Mouse (Mus musculus) adrenal gland, postnatal 14 days (tissue): ENCODE measurements around the gene Olfr1251. TPM values are rescaled to one million over a fixed set of nuclear protein-coding genes. Genes with fewer than 3 reads are reported as not detected.
"Not testable (repeated sequence)": the region's sequence is repeated elsewhere in the genome, so short reads cannot be mapped to it uniquely, and the experiment has no call there.

Experiments
- DNase-seq: peaks from one replicate; pipeline ENCODE4 v3.0.0; 2021; ENCODE audit warnings: mixed read lengths
- long read RNA-seq, 2 experiments: library from polyadenylated mRNA; stranded (forward); transcript quantifications; one replicate each; pipeline ENCODE4 v2.0.0; 2021
- total RNA-seq: library from RNA; stranded (reverse); gene quantifications from 2 replicates; pipeline ENCODE4 v1.2.3, GENCODE M21; 2021

Olfr1251 gene
- not detected in 2 replicates for total RNA-seq
- long read RNA-seq, experiment 1: 0 reads
- long read RNA-seq, experiment 2: 0 reads

DNA sequence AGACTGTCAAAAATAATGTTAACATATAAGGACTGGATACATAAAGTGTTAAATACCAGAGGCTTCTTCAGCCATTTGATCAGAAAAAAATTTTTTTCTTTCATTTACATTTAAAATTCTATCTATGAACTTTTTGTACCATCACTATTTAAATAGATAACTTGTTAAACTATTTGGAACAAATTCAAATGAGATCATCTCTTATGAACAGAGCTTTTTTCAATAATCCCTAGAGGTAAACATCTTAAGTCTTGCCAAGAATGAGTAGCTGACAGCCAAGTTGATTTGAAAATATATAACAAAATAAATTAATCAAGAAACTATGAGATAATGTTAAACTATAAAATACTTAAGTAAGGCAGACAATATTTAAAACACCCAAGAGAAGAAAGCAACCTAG lies at the start of gene Olfr1251:
Gene Olfr1251, minus strand, starts transcription at position 101 of the 400 bp plus-strand sequence.
- no peak for DNase-seq

- DNase-seq: no peak
Measured at GRCm38 (mm10) chr2:89691980-89692379, 20.2 kb upstream of the Olfr1251 start.

DNA sequence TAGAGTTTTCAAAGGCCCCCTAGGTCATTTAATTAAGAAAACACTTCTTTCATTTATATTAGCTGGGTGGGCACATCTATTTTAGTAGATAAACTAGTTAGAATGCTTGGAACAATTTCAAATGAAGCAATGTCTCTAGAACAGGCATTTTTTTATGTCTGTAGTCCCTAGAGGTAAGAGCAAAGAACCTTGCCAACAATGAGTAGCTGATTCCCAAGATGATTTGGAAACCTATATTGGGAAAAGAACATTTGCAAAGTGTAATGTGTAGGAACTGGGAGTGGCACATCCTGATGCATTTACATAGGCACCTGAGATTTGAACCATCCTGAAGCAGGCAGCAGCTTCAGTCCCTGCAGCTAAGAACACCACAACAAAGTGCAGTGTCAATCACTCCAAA lies 10.4 kb downstream of the Olfr1251 start, which contains the start of gene Olfr1250:
Gene Olfr1250, minus strand, starts transcription at position 101 of the 400 bp plus-strand sequence.
- no peak for DNase-seq

- DNase-seq: no peak
Measured at GRCm38 (mm10) chr2:89634883-89635282, 36.9 kb downstream of the Olfr1251 start, which contains the start of gene Olfr1249. Gene Olfr1249 (minus strand): TSS chr2:89634983.

GRCm38 (mm10) chr2:89618145-89618544 lies 53.6 kb downstream of the Olfr1251 start, which contains the start of gene Olfr1248:
Gene Olfr1248 (minus strand): TSS chr2:89618245.
- DNase-seq: not testable (repeated sequence)

Other genes starting within 250 kb of the Olfr1251 start
- not detected in 2 replicates for gene Olfr1240, start 228.9 kb downstream of the Olfr1251 start, total RNA-seq
- gene Olfr1241, start 184.8 kb downstream of the Olfr1251 start, total RNA-seq: not detected in 2 replicates
- gene Olfr1242, start 173.6 kb downstream of the Olfr1251 start, total RNA-seq: not detected in 2 replicates
- not detected in 2 replicates for gene Olfr1243, start 140.4 kb downstream of the Olfr1251 start, total RNA-seq
- not detected in 2 replicates for gene Olfr1245, start 93.5 kb downstream of the Olfr1251 start, total RNA-seq
- gene Olfr1246, start 78.8 kb downstream of the Olfr1251 start, total RNA-seq: not detected in 2 replicates
- gene Olfr1247, start 57.8 kb downstream of the Olfr1251 start, total RNA-seq: not detected in 2 replicates
- gene Olfr1248, start 53.7 kb downstream of the Olfr1251 start, total RNA-seq: not detected in 2 replicates
- not detected in 2 replicates for gene Olfr1249, start 37.0 kb downstream of the Olfr1251 start, total RNA-seq
- gene Olfr1250, start 10.5 kb downstream of the Olfr1251 start, total RNA-seq: not detected in 2 replicates
- gene Olfr1252, start 53.1 kb upstream of the Olfr1251 start, total RNA-seq: not detected in 2 replicates
- not detected in 2 replicates for gene Olfr1253, start 85.2 kb upstream of the Olfr1251 start, total RNA-seq
- gene Olfr1254, start 121.7 kb upstream of the Olfr1251 start, total RNA-seq: not detected in 2 replicates
- not detected in 2 replicates for gene Olfr1255, start 140.1 kb upstream of the Olfr1251 start, total RNA-seq
- not detected in 2 replicates for gene Olfr1256, start 169.6 kb upstream of the Olfr1251 start, total RNA-seq
- gene Olfr48, start 176.3 kb upstream of the Olfr1251 start, total RNA-seq: not detected in 2 replicates
- not detected in 2 replicates for gene Olfr1257, start 206.5 kb upstream of the Olfr1251 start, total RNA-seq